ENCODE assay signal across 15 mouse cellular contexts in genomic region chr2:169037975-169038374, GRCm38 (mm10).
DNase-seq lines count a peak whose midpoint lies in the region; ATAC-seq lines count a peak whose summit lies in the region.
"Had no signal": no experiment of that assay in that cellular context is flagged by ENCODE, and none has a peak within 500 bp of the region (broad histone marks: within the 10 kb centered on the region; RNA-seq: fewer than 3 reads in every experiment).

No protein-coding gene starts in this region.

- H3K4me2 ChIP-seq in hindbrain, embryonic 11.5 days (replicated peaks; ENCODE audit: low read depth, low read length), result no peak overlapping the region
- no peak overlapping the region for H3K4me2 ChIP-seq in hindbrain, embryonic 12.5 days (replicated peaks)
- H3K4me2 ChIP-seq in midbrain, embryonic 16.5 days (ENCODE audit: low read length), result peak overlapping the region; percentile 37
- H3K4me2 ChIP-seq: embryonic facial prominence, embryonic 13.5 days had no signal

- no peak overlapping the region for H3K9ac ChIP-seq in hindbrain, embryonic 11.5 days (ENCODE audit: low read depth, low read length)
- H3K9ac ChIP-seq in hindbrain, embryonic 12.5 days, result no peak overlapping the region
- H3K9ac ChIP-seq in midbrain, embryonic 16.5 days (ENCODE audit: low read depth, low read length), result no peak overlapping the region; the same call in 1 of the 2 replicates
- H3K9ac ChIP-seq: embryonic facial prominence, embryonic 13.5 days had no signal

- H3K4me3 ChIP-seq in hindbrain, embryonic 11.5 days (ENCODE audit: low read depth, low read length), result no peak overlapping the region
- H3K4me3 ChIP-seq in hindbrain, embryonic 10.5 days, result no peak overlapping the region
- no peak overlapping the region for H3K4me3 ChIP-seq in hindbrain, embryonic 12.5 days
- H3K4me3 ChIP-seq in limb, embryonic 10.5 days, result no peak overlapping the region
- H3K4me3 ChIP-seq in midbrain, embryonic 16.5 days (ENCODE audit: low read depth, low read length), result no peak overlapping the region
- H3K4me3 ChIP-seq: embryonic facial prominence, embryonic 13.5 days had no signal

- H3K27me3 ChIP-seq in hindbrain, embryonic 11.5 days (ENCODE audit: control insufficient read depth, insufficient read depth, low read length), result no peaks in the 10 kb centered on the region
- H3K27me3 ChIP-seq in hindbrain, embryonic 10.5 days (ENCODE audit: insufficient read depth, poor library complexity, severe bottlenecking), result no peaks in the 10 kb centered on the region
- no peaks in the 10 kb centered on the region for H3K27me3 ChIP-seq in hindbrain, embryonic 12.5 days
- H3K27me3 ChIP-seq in limb, embryonic 10.5 days (ENCODE audit: low read depth, poor library complexity, severe bottlenecking), result no peaks in the 10 kb centered on the region
- no peaks in the 10 kb centered on the region for H3K27me3 ChIP-seq in midbrain, embryonic 16.5 days (ENCODE audit: control insufficient read depth, insufficient read depth, low read depth, low read length)
- H3K27me3 ChIP-seq: embryonic facial prominence, embryonic 13.5 days had no signal

- 54% methylated on average over 11 of the region's 11 CpGs for WGBS in hindbrain, embryonic 11.5 days
- WGBS in hindbrain, embryonic 10.5 days, result 69% methylated on average over 11 of the region's 11 CpGs
- WGBS in hindbrain, embryonic 12.5 days, result 43% methylated on average over 11 of the region's 11 CpGs
- WGBS in limb, embryonic 10.5 days, result 88% methylated on average over 11 of the region's 11 CpGs
- 23% methylated on average over 11 of the region's 11 CpGs for WGBS in midbrain, embryonic 16.5 days

- no peak overlapping the region for H3K27ac ChIP-seq in hindbrain, embryonic 11.5 days (ENCODE audit: low read depth, low read length)
- H3K27ac ChIP-seq in hindbrain, embryonic 10.5 days, result no peak overlapping the region
- peak overlapping the region; percentile 6; the same call in 1 of the 2 replicates for H3K27ac ChIP-seq in hindbrain, embryonic 12.5 days
- H3K27ac ChIP-seq in limb, embryonic 10.5 days, result peak overlapping the region; percentile 25; the same call in 1 of the 2 replicates
- H3K27ac ChIP-seq in midbrain, embryonic 16.5 days (ENCODE audit: low read length), result peak overlapping the region; percentile 71
- H3K27ac ChIP-seq: embryonic facial prominence, embryonic 13.5 days; kidney, postnatal 0 days had no signal

- no peak for DNase-seq in hindbrain, embryonic 11.5 days (ENCODE audit: low spot score)
- no peak for DNase-seq in hindbrain, embryonic 10.5 days (ENCODE audit: low spot score)
- no peak for DNase-seq in limb, embryonic 10.5 days (ENCODE audit: low spot score)
- no peak for DNase-seq in spleen, postnatal 10 days (ENCODE audit: low spot score in 2 of 2)
- no peak for DNase-seq in adrenal gland, adult (ENCODE audit: inconsistent age in 2 of 2, low spot score in 1 of 2)
- DNase-seq: B cell, adult 2 months; cerebellum, adult 9-10 months; kidney, adult 18-20 months; liver; right cerebral cortex, postnatal 4 days had no signal

- no peaks in the 10 kb centered on the region for H3K9me3 ChIP-seq in hindbrain, embryonic 11.5 days (ENCODE audit: control insufficient read depth, low read length)
- H3K9me3 ChIP-seq in hindbrain, embryonic 10.5 days, result peaks cover 6% of the 10 kb centered on the region
- 0 out of 2 replicates have a peak, but pooled peaks cover 4% of the 10 kb centered on the region for H3K9me3 ChIP-seq in hindbrain, embryonic 12.5 days (replicated peaks)
- 0 out of 2 replicates have a peak, but pooled peaks cover 2% of the 10 kb centered on the region for H3K9me3 ChIP-seq in limb, embryonic 10.5 days (replicated peaks)
- H3K9me3 ChIP-seq in midbrain, embryonic 16.5 days (replicated peaks; ENCODE audit: control insufficient read depth, low read length, poor library complexity, severe bottlenecking), result no peaks in the 10 kb centered on the region
- H3K9me3 ChIP-seq: embryonic facial prominence, embryonic 13.5 days had no signal

- no peaks in the 10 kb centered on the region for H3K4me1 ChIP-seq in hindbrain, embryonic 11.5 days (replicated peaks; ENCODE audit: control insufficient read depth, insufficient read depth, low read length)
- peaks cover 16% of the 10 kb centered on the region for H3K4me1 ChIP-seq in hindbrain, embryonic 10.5 days (replicated peaks)
- peaks cover 5% of the 10 kb centered on the region; the same call in 1 of the 2 replicates for H3K4me1 ChIP-seq in hindbrain, embryonic 12.5 days
- peaks cover 10% of the 10 kb centered on the region for H3K4me1 ChIP-seq in limb, embryonic 10.5 days
- H3K4me1 ChIP-seq in midbrain, embryonic 16.5 days (ENCODE audit: control insufficient read depth, insufficient read depth, low read length), result peaks cover 6% of the 10 kb centered on the region; the same call in 1 of the 2 replicates

- ATAC-seq in hindbrain, embryonic 11.5 days (ENCODE audit: low FRiP score), result peak; percentile 51; the same call in 1 of the 2 replicates
- peak; percentile 38; the same call in 1 of the 2 replicates for ATAC-seq in hindbrain, embryonic 12.5 days (ENCODE audit: low FRiP score)
- peak; percentile 84 for ATAC-seq in midbrain, embryonic 16.5 days
- ATAC-seq: lung, postnatal 0 days had no signal

- no peaks in the 10 kb centered on the region for H3K36me3 ChIP-seq in hindbrain, embryonic 11.5 days (ENCODE audit: control insufficient read depth, insufficient read depth, low read length)
- H3K36me3 ChIP-seq in hindbrain, embryonic 10.5 days, result no peaks in the 10 kb centered on the region
- H3K36me3 ChIP-seq in hindbrain, embryonic 12.5 days, result no peaks in the 10 kb centered on the region
- H3K36me3 ChIP-seq in limb, embryonic 10.5 days, result no peaks in the 10 kb centered on the region
- H3K36me3 ChIP-seq in midbrain, embryonic 16.5 days (ENCODE audit: control insufficient read depth, insufficient read depth, low read length), result no peaks in the 10 kb centered on the region
- H3K36me3 ChIP-seq: embryonic facial prominence, embryonic 13.5 days had no signal

Comparison
In these comparisons a context has a peak if more than half of its experiments do, and no peak if none do; other contexts are left out.
1. H3K27ac ChIP-seq: peak in hindbrain, embryonic 12.5 days (single experiment), limb, embryonic 10.5 days (single experiment) and midbrain, embryonic 16.5 days (single experiment); none in hindbrain, embryonic 11.5 days (single experiment) and hindbrain, embryonic 10.5 days (single experiment).
2. Peak in every context shown above with its lines, with median percentiles within 50 percentile points of each other: ATAC-seq.